Mouse (Mus musculus) frontal cortex, postnatal 10 days (tissue): Measurements from ENCODE around the gene Sart3.

ENCODE experiments used
- DNase-seq, 2 experiments: peaks; one replicate each; pipeline ENCODE4 v3.0.0; 2022; ENCODE audit warnings: low spot score in 2 of 2, mixed read lengths in 1 of 2

Sart3 gene

GRCm38 (mm10) chr5:113725417-113725816 lies 46.9 kb downstream of the Sart3 start:
- no peak for DNase-seq

GRCm38 (mm10) chr5:113724446-113724845 lies 47.9 kb downstream of the Sart3 start, which contains the start of gene 1700069L16Rik:
Gene 1700069L16Rik, minus strand, starts transcription at chr5:113724772.
- DNase-seq = peak; percentile 61 to 85

GRCm38 (mm10) chr5:113723567-113724237 lies 48.6 kb downstream of the Sart3 start:
- DNase-seq = no peak

- no peak for DNase-seq
Measured at GRCm38 (mm10) chr5:113722224-113723013, 49.9 kb downstream of the Sart3 start.

- DNase-seq = no peak
Measured at GRCm38 (mm10) chr5:113719221-113719661, 53.1 kb downstream of the Sart3 start.

GRCm38 (mm10) chr5:113716581-113717388 lies 55.5 kb downstream of the Sart3 start:
- DNase-seq = peak; percentile 57 to 66

- DNase-seq = no peak
Measured at GRCm38 (mm10) chr5:113712861-113713260, 59.4 kb downstream of the Sart3 start.

GRCm38 (mm10) chr5:113703803-113704585 lies 68.3 kb downstream of the Sart3 start:
- no peak for DNase-seq

GRCm38 (mm10) chr5:113700388-113701023 lies 71.8 kb downstream of the Sart3 start:
- DNase-seq = no peak

GRCm38 (mm10) chr5:113694415-113694814 lies 77.9 kb downstream of the Sart3 start:
- DNase-seq = no peak

GRCm38 (mm10) chr5:113694000-113694399 lies 78.3 kb downstream of the Sart3 start:
- DNase-seq = no peak

- no peak for DNase-seq
Measured at GRCm38 (mm10) chr5:113693196-113693755, 79.0 kb downstream of the Sart3 start.
